Mouse (Mus musculus) erythroblast, embryonic 14.5 days (primary cell): Measurements from ENCODE around the gene Edc4.

Source experiments
- GATA1 ChIP-seq: IDR thresholded peaks from 2 replicates; pipeline ENCODE4 v1.6.1; 2012; ENCODE audit warnings: low read length, inconsistent platforms, mixed read lengths
- TAL1 ChIP-seq: IDR thresholded peaks from 3 replicates; pipeline ENCODE4 v1.6.1; 2012; ENCODE audit warnings: low read length, inconsistent platforms, mixed read lengths

DNA sequence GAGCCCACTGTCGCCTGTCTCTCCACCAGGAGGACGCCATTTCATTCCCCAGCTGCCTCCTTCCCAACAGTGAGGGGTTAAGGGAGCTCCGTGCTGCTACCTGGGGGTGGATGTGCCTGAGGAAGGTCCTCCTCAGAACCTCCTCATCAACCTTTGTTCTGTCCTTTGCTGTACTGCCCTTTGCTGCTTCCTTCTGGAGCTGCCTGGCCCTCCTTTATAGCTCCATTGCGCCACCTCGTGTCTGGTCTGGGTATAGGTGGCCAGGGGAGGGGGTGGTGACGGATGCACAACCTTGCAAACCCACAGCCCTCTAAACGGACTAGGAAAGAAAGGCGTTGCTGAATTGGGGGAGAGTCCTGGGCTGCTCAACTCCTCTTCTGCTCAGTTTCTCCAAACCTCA, 49.9 kb downstream of the Edc4 start:
- TF ChIP-seq TAL1 = no peak
- TF ChIP-seq GATA1 = no peak
